Mouse (Mus musculus): ENCODE data around the gene Clcnkb. TPM values are rescaled to one million over a fixed set of nuclear protein-coding genes. Genes with fewer than 3 reads are reported as not detected.

Clcnkb gene
- total and polyA plus RNA-seq, 3 experiments, result 0.43 to 2.1 (median 0.57) TPM

GRCm38 (mm10) chr4:141426796-141427745, 11.3 kb upstream of the Clcnkb start:
- Histone ChIP-seq H3K79me2 (replicated peaks; ENCODE audit: control insufficient read depth, insufficient read depth, low read length) (no peaks in the 10 kb centered on the region), H3K4me3 (no peak overlapping the region), H3K36me3 (ENCODE audit: control insufficient read depth, insufficient read depth, low read length) (no peaks in the 10 kb centered on the region), H3K27me3 (ENCODE audit: control insufficient read depth, insufficient read depth, low read length) (no peaks in the 10 kb centered on the region), H3K27ac (peak overlapping the region; percentile 90), H3K9ac (ENCODE audit: low read depth, low read length) (0 out of 2 replicates have a peak overlapping the region, but pooled peaks have one; percentile 10), H3K4me1 (ENCODE audit: control insufficient read depth, insufficient read depth, low read length) (peaks cover 3% of the 10 kb centered on the region; the same call in 1 of the 2 replicates)
- 0 out of 2 replicates have a peak, but pooled peaks have one; percentile 37 for TF ChIP-seq EP300 (IDR thresholded peaks at IDR 0.05; ENCODE audit: insufficient read depth, low read depth, low read length)
- no peak for TF ChIP-seq CTCF (IDR thresholded peaks at IDR 0.05)
- peak; percentile 59 for TF ChIP-seq POLR2A (IDR thresholded peaks at IDR 0.05; ENCODE audit: insufficient read depth, low read depth, low read length)
- DNase-seq, result no peak
- WGBS, result 57% methylated on average over 10 of the region's 10 CpGs
- intact Hi-C loops (cut with DNase I), result no loop called here

- TF ChIP-seq POLR2A (IDR thresholded peaks at IDR 0.05; ENCODE audit: insufficient read depth, low read depth, low read length) (peak; percentile 82), EP300 (IDR thresholded peaks at IDR 0.05; ENCODE audit: insufficient read depth, low read depth, low read length) (peak; percentile 80), CTCF (IDR thresholded peaks at IDR 0.05) (peak; percentile 21; the same call in 1 of the 2 replicates)
- peak; percentile 75 to 82 for DNase-seq
Measured at GRCm38 (mm10) chr4:141425484-141426479, 10.0 kb upstream of the Clcnkb start.

GRCm38 (mm10) chr4:141423691-141424431, 8.0 kb upstream of the Clcnkb start:
- H3K4me3 ChIP-seq, result peak overlapping the region; percentile 59
- WGBS, result 65% methylated on average over 13 of the region's 13 CpGs
- peaks cover 3% of the 10 kb centered on the region; the same call in 1 of the 2 replicates for H3K4me1 ChIP-seq (ENCODE audit: control insufficient read depth, insufficient read depth, low read length)

More at GRCm38 (mm10) chr4:141425484-141426479, 10.0 kb upstream of the Clcnkb start:
- no peaks in the 10 kb centered on the region for H3K27me3 ChIP-seq (ENCODE audit: control insufficient read depth, insufficient read depth, low read length)
- peaks cover 3% of the 10 kb centered on the region; the same call in 1 of the 2 replicates for H3K4me1 ChIP-seq (ENCODE audit: control insufficient read depth, insufficient read depth, low read length)
- H3K9ac ChIP-seq (ENCODE audit: low read depth, low read length), result peak overlapping the region; percentile 35
- H3K4me3 ChIP-seq, result peak overlapping the region; percentile 38
- H3K79me2 ChIP-seq (replicated peaks; ENCODE audit: control insufficient read depth, insufficient read depth, low read length), result no peaks in the 10 kb centered on the region
- intact Hi-C loops (cut with DNase I), result no loop called here
- WGBS, result 4% methylated on average over 36 of the region's 36 CpGs
- peak overlapping the region; percentile 90 for H3K27ac ChIP-seq
- H3K36me3 ChIP-seq (ENCODE audit: control insufficient read depth, insufficient read depth, low read length), result no peaks in the 10 kb centered on the region

GRCm38 (mm10) chr4:141423288-141423687, 7.5 kb upstream of the Clcnkb start:
- peaks cover 3% of the 10 kb centered on the region; the same call in 1 of the 2 replicates for H3K4me1 ChIP-seq (ENCODE audit: control insufficient read depth, insufficient read depth, low read length)
- no peaks in the 10 kb centered on the region for H3K27me3 ChIP-seq (ENCODE audit: control insufficient read depth, insufficient read depth, low read length)
- peak; percentile 59 to 69 for DNase-seq
- intact Hi-C loops (cut with DNase I), result no loop called here
- no peak for TF ChIP-seq EP300 (IDR thresholded peaks at IDR 0.05; ENCODE audit: insufficient read depth, low read depth, low read length)
- no peak; the same call in 1 of the 2 replicates for TF ChIP-seq POLR2A (IDR thresholded peaks at IDR 0.05; ENCODE audit: insufficient read depth, low read depth, low read length)
- TF ChIP-seq CTCF (IDR thresholded peaks at IDR 0.05), result no peak
- 49% methylated on average over 5 of the region's 5 CpGs for WGBS
- peak overlapping the region; percentile 59 for H3K4me3 ChIP-seq
- peak overlapping the region; percentile 85 for H3K9ac ChIP-seq (ENCODE audit: low read depth, low read length)
- H3K36me3 ChIP-seq (ENCODE audit: control insufficient read depth, insufficient read depth, low read length), result no peaks in the 10 kb centered on the region
- no peaks in the 10 kb centered on the region for H3K79me2 ChIP-seq (replicated peaks; ENCODE audit: control insufficient read depth, insufficient read depth, low read length)
- peak overlapping the region; percentile 96 for H3K27ac ChIP-seq

More at GRCm38 (mm10) chr4:141423691-141424431, 8.0 kb upstream of the Clcnkb start:
- H3K36me3 ChIP-seq (ENCODE audit: control insufficient read depth, insufficient read depth, low read length), result no peaks in the 10 kb centered on the region
- peak overlapping the region; percentile 85 for H3K9ac ChIP-seq (ENCODE audit: low read depth, low read length)
- peak overlapping the region; percentile 96 for H3K27ac ChIP-seq
- no peaks in the 10 kb centered on the region for H3K27me3 ChIP-seq (ENCODE audit: control insufficient read depth, insufficient read depth, low read length)
- peak; percentile 46 for TF ChIP-seq POLR2A (IDR thresholded peaks at IDR 0.05; ENCODE audit: insufficient read depth, low read depth, low read length)
- TF ChIP-seq CTCF (IDR thresholded peaks at IDR 0.05), result no peak
- DNase-seq, result no peak
- no peaks in the 10 kb centered on the region for H3K79me2 ChIP-seq (replicated peaks; ENCODE audit: control insufficient read depth, insufficient read depth, low read length)
- intact Hi-C loops (cut with DNase I), result no loop called here

- Histone ChIP-seq H3K4me1 (ENCODE audit: control insufficient read depth, insufficient read depth, low read length) (peaks cover 3% of the 10 kb centered on the region; the same call in 1 of the 2 replicates), H3K27ac (peak overlapping the region; percentile 96), H3K9ac (ENCODE audit: low read depth, low read length) (peak overlapping the region; percentile 85), H3K4me3 (peak overlapping the region; percentile 59), H3K79me2 (replicated peaks; ENCODE audit: control insufficient read depth, insufficient read depth, low read length) (no peaks in the 10 kb centered on the region), H3K27me3 (ENCODE audit: control insufficient read depth, insufficient read depth, low read length) (no peaks in the 10 kb centered on the region), H3K36me3 (ENCODE audit: control insufficient read depth, insufficient read depth, low read length) (no peaks in the 10 kb centered on the region)
- DNase-seq, result no peak
- peak; percentile 50; the same call in 1 of the 2 replicates for TF ChIP-seq POLR2A (IDR thresholded peaks at IDR 0.05; ENCODE audit: insufficient read depth, low read depth, low read length)
- TF ChIP-seq CTCF (IDR thresholded peaks at IDR 0.05), result no peak
- intact Hi-C loops (cut with DNase I), result no loop called here
- WGBS, result 63% methylated on average over 5 of the region's 5 CpGs
Measured at GRCm38 (mm10) chr4:141422841-141423240, 7.0 kb upstream of the Clcnkb start.
